In the genomic region with DNA sequence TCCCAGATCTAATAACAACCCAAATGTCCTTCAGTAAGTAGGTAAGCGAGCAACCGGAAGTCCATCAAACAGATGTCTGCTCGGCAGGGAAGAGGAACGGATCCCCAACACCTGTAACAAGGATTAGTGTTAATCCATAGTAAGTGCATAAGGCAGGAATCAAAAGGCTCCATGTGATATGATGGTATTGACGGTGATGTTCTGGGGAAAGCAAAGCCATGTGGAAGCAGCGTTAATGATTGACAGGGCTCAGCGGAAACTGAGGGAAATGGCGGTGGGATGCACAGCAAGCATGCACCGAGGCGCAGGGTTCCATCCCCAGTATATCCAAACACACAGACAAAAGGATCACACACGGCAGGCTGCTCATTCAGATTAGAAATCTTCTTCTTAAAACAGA, we compare ENCODE assay signal across 20 mouse cellular contexts. TPM values are rescaled to one million over a fixed set of nuclear protein-coding genes. Genes with fewer than 3 reads are reported as not detected.
DNase-seq lines count a peak whose midpoint lies in the region; ATAC-seq and TF ChIP-seq lines count a peak whose summit lies in the region.
"Had no signal": no experiment of that assay in that cellular context is flagged by ENCODE, and none has a peak within 500 bp of the region (broad histone marks: within the 10 kb centered on the region; RNA-seq: fewer than 3 reads in every experiment).

No protein-coding gene starts in this region.

- H3K36me3 ChIP-seq in heart, postnatal 0 days (replicated peaks; ENCODE audit: control insufficient read depth, insufficient read depth, low read length) = 0 out of 2 replicates have a peak, but pooled peaks cover 3% of the 10 kb centered on the region
- no peaks in the 10 kb centered on the region for H3K36me3 ChIP-seq in midbrain, embryonic 15.5 days (replicated peaks)
- no peaks in the 10 kb centered on the region for H3K36me3 ChIP-seq in midbrain, embryonic 13.5 days
- H3K36me3 ChIP-seq in kidney, embryonic 16.5 days (ENCODE audit: insufficient read depth, low read length) = no peaks in the 10 kb centered on the region
- H3K36me3 ChIP-seq in stomach, postnatal 0 days (ENCODE audit: control insufficient read depth, insufficient read depth, low read length) = no peaks in the 10 kb centered on the region
- H3K36me3 ChIP-seq: midbrain, embryonic 12.5 days had no signal

- H3K9ac ChIP-seq in heart, postnatal 0 days (replicated peaks; ENCODE audit: low read depth, low read length) = no peak overlapping the region
- no peak overlapping the region for H3K9ac ChIP-seq in midbrain, embryonic 15.5 days
- no peak overlapping the region for H3K9ac ChIP-seq in midbrain, embryonic 13.5 days (replicated peaks)
- no peak overlapping the region for H3K9ac ChIP-seq in kidney, embryonic 16.5 days (replicated peaks; ENCODE audit: low read length)
- H3K9ac ChIP-seq in stomach, postnatal 0 days (ENCODE audit: low read length) = no peak overlapping the region
- H3K9ac ChIP-seq: hindbrain, embryonic 14.5 days; midbrain, embryonic 12.5 days had no signal

- TF ChIP-seq EP300 in heart, postnatal 0 days (IDR thresholded peaks at IDR 0.05; ENCODE audit: low read depth) = no peak
- TF ChIP-seq EP300 in stomach, postnatal 0 days (optimal IDR thresholded peaks at IDR 0.05) = no peak

- peak overlapping the region; percentile 41 for H3K27ac ChIP-seq in heart, postnatal 0 days (ENCODE audit: low read depth)
- peak overlapping the region; percentile 31; the same call in 1 of the 2 replicates for H3K27ac ChIP-seq in midbrain, embryonic 15.5 days
- no peak overlapping the region for H3K27ac ChIP-seq in midbrain, embryonic 13.5 days
- H3K27ac ChIP-seq in kidney, embryonic 16.5 days (ENCODE audit: low read length) = peak overlapping the region; percentile 89
- H3K27ac ChIP-seq in stomach, postnatal 0 days (replicated peaks) = peak overlapping the region; percentile 90
- H3K27ac ChIP-seq: limb, embryonic 10.5 days; macrophage; midbrain, embryonic 12.5 days had no signal

- TF ChIP-seq CTCF in heart, postnatal 0 days (IDR thresholded peaks at IDR 0.05; ENCODE audit: low read depth) = no peak
- no peak for TF ChIP-seq CTCF in stomach, postnatal 0 days (IDR thresholded peaks at IDR 0.05; ENCODE audit: low read depth)

- H3K4me3 ChIP-seq in heart, postnatal 0 days (ENCODE audit: low read depth, low read length) = no peak overlapping the region
- H3K4me3 ChIP-seq in midbrain, embryonic 15.5 days = no peak overlapping the region
- no peak overlapping the region for H3K4me3 ChIP-seq in midbrain, embryonic 13.5 days (replicated peaks)
- H3K4me3 ChIP-seq in kidney, embryonic 16.5 days (ENCODE audit: low read length) = no peak overlapping the region
- no peak overlapping the region for H3K4me3 ChIP-seq in stomach, postnatal 0 days (ENCODE audit: low read depth, low read length)
- H3K4me3 ChIP-seq: limb, embryonic 10.5 days; midbrain, embryonic 12.5 days had no signal

- peaks cover 27% of the 10 kb centered on the region for H3K4me1 ChIP-seq in heart, postnatal 0 days (ENCODE audit: control insufficient read depth, insufficient read depth)
- H3K4me1 ChIP-seq in midbrain, embryonic 15.5 days = peaks cover 29% of the 10 kb centered on the region
- H3K4me1 ChIP-seq in midbrain, embryonic 13.5 days (replicated peaks) = peaks cover 31% of the 10 kb centered on the region
- peaks cover 45% of the 10 kb centered on the region for H3K4me1 ChIP-seq in kidney, embryonic 16.5 days (ENCODE audit: insufficient read depth, low read length)
- H3K4me1 ChIP-seq in stomach, postnatal 0 days (replicated peaks; ENCODE audit: control insufficient read depth, insufficient read depth) = peaks cover 10% of the 10 kb centered on the region

- 66% methylated on average over 11 of the region's 11 CpGs for WGBS in heart, postnatal 0 days
- 53% methylated on average over 11 of the region's 11 CpGs for WGBS in midbrain, embryonic 15.5 days
- WGBS in midbrain, embryonic 13.5 days = 50% methylated on average over 11 of the region's 11 CpGs
- WGBS in kidney, embryonic 16.5 days = 60% methylated on average over 11 of the region's 11 CpGs
- 52% methylated on average over 11 of the region's 11 CpGs for WGBS in stomach, postnatal 0 days

- H3K4me2 ChIP-seq in heart, postnatal 0 days (ENCODE audit: low read depth, low read length) = no peak overlapping the region
- no peak overlapping the region for H3K4me2 ChIP-seq in midbrain, embryonic 15.5 days
- H3K4me2 ChIP-seq in midbrain, embryonic 13.5 days (replicated peaks) = no peak overlapping the region
- H3K4me2 ChIP-seq in kidney, embryonic 16.5 days (replicated peaks; ENCODE audit: low read depth, low read length) = peak overlapping the region; percentile 3; the same call in 1 of the 2 replicates
- H3K4me2 ChIP-seq in stomach, postnatal 0 days (replicated peaks; ENCODE audit: low read depth) = no peak overlapping the region
- H3K4me2 ChIP-seq: hindbrain, embryonic 14.5 days; midbrain, embryonic 12.5 days had no signal

- H3K27me3 ChIP-seq in heart, postnatal 0 days (ENCODE audit: control insufficient read depth, insufficient read depth, low read length) = no peaks in the 10 kb centered on the region
- no peaks in the 10 kb centered on the region for H3K27me3 ChIP-seq in midbrain, embryonic 15.5 days (replicated peaks)
- H3K27me3 ChIP-seq in midbrain, embryonic 13.5 days = no peaks in the 10 kb centered on the region
- no peaks in the 10 kb centered on the region for H3K27me3 ChIP-seq in kidney, embryonic 16.5 days (ENCODE audit: insufficient read depth, low read length)
- no peaks in the 10 kb centered on the region for H3K27me3 ChIP-seq in stomach, postnatal 0 days (ENCODE audit: control insufficient read depth, insufficient read depth, low read length)
- H3K27me3 ChIP-seq: midbrain, embryonic 12.5 days had no signal

- ATAC-seq in heart, postnatal 0 days (ENCODE audit: insufficient read depth, low read depth) = no peak
- ATAC-seq in midbrain, embryonic 15.5 days (replicated peaks) = no peak
- no peak for ATAC-seq in midbrain, embryonic 13.5 days
- no peak for ATAC-seq in kidney, embryonic 16.5 days (ENCODE audit: low FRiP score, low TSS enrichment)
- ATAC-seq in stomach, postnatal 0 days (ENCODE audit: low FRiP score, low TSS enrichment) = no peak

- H3K9me3 ChIP-seq in heart, postnatal 0 days (replicated peaks; ENCODE audit: control insufficient read depth, low read length) = no peaks in the 10 kb centered on the region
- H3K9me3 ChIP-seq in midbrain, embryonic 15.5 days = no peaks in the 10 kb centered on the region
- no peaks in the 10 kb centered on the region for H3K9me3 ChIP-seq in midbrain, embryonic 13.5 days
- no peaks in the 10 kb centered on the region for H3K9me3 ChIP-seq in kidney, embryonic 16.5 days (ENCODE audit: low read length)
- H3K9me3 ChIP-seq in stomach, postnatal 0 days (ENCODE audit: control insufficient read depth, low read length) = no peaks in the 10 kb centered on the region
- H3K9me3 ChIP-seq: limb, embryonic 10.5 days; midbrain, embryonic 12.5 days had no signal

- no peak for DNase-seq in heart, postnatal 0 days (ENCODE audit: low spot score)
- no peak for DNase-seq in heart, adult 8-10 months (ENCODE audit: low spot score)
- no peak for DNase-seq in stomach, postnatal 0 days (ENCODE audit: low spot score)
- no peak for DNase-seq in testis, postnatal 14 days (ENCODE audit: low spot score)
- no peak for DNase-seq in retina, postnatal 1 day
- DNase-seq: embryo, embryonic 11 days; gastrocnemius, postnatal 10 days; right cerebral cortex, postnatal 25 days; thymus, postnatal 14 days had no signal

RNA-seq across cellular contexts. Expression of gene Cmtm4, which starts 21.3 kb away (rescaled TPM):
- 10.2 and 13.4 TPM in 2 replicates for total RNA-seq in heart, postnatal 0 days (2014; rRNA removed; ENCODE audit: low replicate concordance)
- polyA plus RNA-seq in heart, postnatal 0 days (2015; fragmentation: Nextera tagmentation; extraction: Ambion mirVana) = 1.2 TPM in 2 replicates
- total RNA-seq in heart, adult 8-10 months (2022) = 10 to 100 TPM; 10.7 to 11.8 (median 11.0) TPM
- polyA plus RNA-seq in midbrain, embryonic 15.5 days (2015; fragmentation: Nextera tagmentation; extraction: Ambion mirVana) = 2.4 and 2.6 TPM in 2 replicates
- 1.8 TPM in 2 replicates for polyA plus RNA-seq in midbrain, embryonic 13.5 days (2015; fragmentation: Nextera tagmentation; extraction: Ambion mirVana)
- 3.4 and 3.6 TPM in 2 replicates for polyA plus RNA-seq in kidney, embryonic 16.5 days (2015; fragmentation: Nextera tagmentation; extraction: Ambion mirVana)
- 4.6 and 4.8 TPM in 2 replicates for polyA plus RNA-seq in stomach, postnatal 0 days (2015; fragmentation: Nextera tagmentation; extraction: Ambion mirVana)

RNA-seq across cellular contexts. Expression of gene Cmtm3, which starts 35.1 kb away (rescaled TPM):
- 22.3 and 29.0 TPM in 2 replicates for total RNA-seq in heart, postnatal 0 days (2014; rRNA removed; ENCODE audit: low replicate concordance)
- polyA plus RNA-seq in heart, postnatal 0 days (2015; fragmentation: Nextera tagmentation; extraction: Ambion mirVana) = 64.6 and 65.2 TPM in 2 replicates
- 10 to 100 TPM; 10.1 to 18.8 (median 14.9) TPM for total RNA-seq in heart, adult 8-10 months (2022)
- polyA plus RNA-seq in midbrain, embryonic 15.5 days (2015; fragmentation: Nextera tagmentation; extraction: Ambion mirVana) = 33.2 and 37.2 TPM in 2 replicates
- polyA plus RNA-seq in midbrain, embryonic 13.5 days (2015; fragmentation: Nextera tagmentation; extraction: Ambion mirVana) = 31.4 and 34.9 TPM in 2 replicates
- 172 and 174 TPM in 2 replicates for polyA plus RNA-seq in kidney, embryonic 16.5 days (2015; fragmentation: Nextera tagmentation; extraction: Ambion mirVana)
- 48.4 and 52.1 TPM in 2 replicates for polyA plus RNA-seq in stomach, postnatal 0 days (2015; fragmentation: Nextera tagmentation; extraction: Ambion mirVana)

RNA-seq across cellular contexts. Expression of gene Cmtm2b, which starts 52.2 kb away (rescaled TPM):
- not detected in 2 replicates for total RNA-seq in heart, postnatal 0 days (2014; rRNA removed; ENCODE audit: low replicate concordance)
- polyA plus RNA-seq in heart, postnatal 0 days (2015; fragmentation: Nextera tagmentation; extraction: Ambion mirVana) = not detected in 2 replicates
- total RNA-seq in heart, adult 8-10 months (2022) = not detected
- not detected in 2 replicates for polyA plus RNA-seq in midbrain, embryonic 15.5 days (2015; fragmentation: Nextera tagmentation; extraction: Ambion mirVana)
- polyA plus RNA-seq in midbrain, embryonic 13.5 days (2015; fragmentation: Nextera tagmentation; extraction: Ambion mirVana) = not detected in 2 replicates
- not detected in 2 replicates for polyA plus RNA-seq in kidney, embryonic 16.5 days (2015; fragmentation: Nextera tagmentation; extraction: Ambion mirVana)
- polyA plus RNA-seq in stomach, postnatal 0 days (2015; fragmentation: Nextera tagmentation; extraction: Ambion mirVana) = not detected in 2 replicates
- total RNA-seq: adrenal gland, postnatal 10 days; gastrocnemius, postnatal 10 days; left cerebral cortex, adult 18-20 months had no signal
- polyA plus RNA-seq: forebrain, embryonic 14.5 days; heart, embryonic 11.5 days; hindbrain, embryonic 14.5 days; limb, embryonic 10.5 days; macrophage; midbrain, embryonic 12.5 days had no signal

RNA-seq across cellular contexts. Expression of gene Gm11020, which starts 52.9 kb away (rescaled TPM):
- total RNA-seq in heart, postnatal 0 days (2014; rRNA removed; ENCODE audit: low replicate concordance) = not detected in 2 replicates
- not detected in 2 replicates for polyA plus RNA-seq in heart, postnatal 0 days (2015; fragmentation: Nextera tagmentation; extraction: Ambion mirVana)
- total RNA-seq in heart, adult 8-10 months (2022) = not detected
- not detected in 2 replicates for polyA plus RNA-seq in midbrain, embryonic 15.5 days (2015; fragmentation: Nextera tagmentation; extraction: Ambion mirVana)
- not detected in 2 replicates for polyA plus RNA-seq in midbrain, embryonic 13.5 days (2015; fragmentation: Nextera tagmentation; extraction: Ambion mirVana)
- polyA plus RNA-seq in kidney, embryonic 16.5 days (2015; fragmentation: Nextera tagmentation; extraction: Ambion mirVana) = not detected in 2 replicates
- polyA plus RNA-seq in stomach, postnatal 0 days (2015; fragmentation: Nextera tagmentation; extraction: Ambion mirVana) = not detected in 2 replicates
- total RNA-seq: adrenal gland, postnatal 10 days; gastrocnemius, postnatal 10 days; left cerebral cortex, adult 18-20 months had no signal
- polyA plus RNA-seq: forebrain, embryonic 14.5 days; heart, embryonic 11.5 days; hindbrain, embryonic 14.5 days; limb, embryonic 10.5 days; macrophage; midbrain, embryonic 12.5 days had no signal
